Mouse (Mus musculus): ENCODE measurements at regions not wholly inside any gene's neighbourhood (a gene's known extent, or its start where the extent isn't known, plus 50 kb on each side); places are given as distances from the start of the nearest gene placed in this dataset.

DNA sequence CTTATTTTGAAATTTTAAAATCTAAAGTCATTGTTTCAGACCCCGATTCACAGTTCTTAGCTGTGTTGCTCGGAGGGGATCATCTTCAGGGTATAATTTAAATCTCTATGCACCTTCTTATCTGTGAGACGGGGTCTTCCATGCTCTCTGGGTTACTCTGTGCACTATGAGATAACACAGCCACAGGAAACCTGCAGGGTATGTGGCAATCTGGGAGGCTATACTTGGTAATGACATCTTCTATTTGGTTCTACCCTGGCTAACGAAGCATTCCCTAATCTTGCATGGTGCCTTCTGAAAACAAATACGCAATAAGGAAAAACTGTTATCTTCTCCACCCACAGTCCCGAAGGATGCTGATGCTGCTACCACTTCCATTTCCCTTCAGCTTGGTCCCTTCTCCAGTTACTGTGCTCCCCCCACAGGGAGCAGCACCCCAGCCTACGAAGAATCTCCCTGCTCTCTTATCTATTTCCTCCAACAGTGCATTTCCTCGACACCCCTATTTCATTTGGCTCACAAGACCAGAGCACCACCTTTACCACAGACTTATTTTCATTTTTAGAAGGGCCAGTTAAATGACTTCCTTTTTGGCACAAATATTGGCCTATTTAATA is 378.2 kb downstream of the Gm9195 start:
- TF ChIP-seq EP300 (IDR thresholded peaks at IDR 0.05), result no peak
- no peak for TF ChIP-seq CTCF (IDR thresholded peaks at IDR 0.05)

Measured in lung, postnatal 0 days (tissue).